Mouse (Mus musculus): ENCODE results near the gene Ccdc9. TPM values are rescaled to one million over a fixed set of nuclear protein-coding genes. Genes with fewer than 3 reads are reported as not detected.
A peak's percentile ranks its signal among the peaks of the same experiment; 100 is the strongest.

Gene Ccdc9
- polyA plus RNA-seq, 1 experiment from 2014 or later: 22.7 TPM

- Histone ChIP-seq H3K27ac (ENCODE audit: low read depth) (no peak overlapping the region), H3K9me3 (ENCODE audit: low read depth, low read length) (no peaks in the 10 kb centered on the region), H3K36me3 (ENCODE audit: insufficient read depth) (no peaks in the 10 kb centered on the region), H3K4me1 (ENCODE audit: insufficient read depth) (no peaks in the 10 kb centered on the region), H3K4me3 (ENCODE audit: low read depth, low read length) (no peak overlapping the region), H3K4me2 (no peak overlapping the region), H3K27me3 (ENCODE audit: insufficient read depth, low read length) (no peaks in the 10 kb centered on the region), H3K9ac (no peak overlapping the region)
- TF ChIP-seq CTCF (IDR thresholded peaks at IDR 0.05; ENCODE audit: low read depth): no peak
- no peak for ATAC-seq (ENCODE audit: insufficient read depth)
- WGBS: 65% methylated on average over 7 of the region's 7 CpGs
- no peak for DNase-seq
Measured at GRCm38 (mm10) chr7:16240281-16240977, 46.2 kb downstream of the Ccdc9 start.

GRCm38 (mm10) chr7:16239554-16239997 lies 47.0 kb downstream of the Ccdc9 start:
- Histone ChIP-seq H3K36me3 (ENCODE audit: insufficient read depth) (no peaks in the 10 kb centered on the region), H3K9me3 (ENCODE audit: low read depth, low read length) (no peaks in the 10 kb centered on the region), H3K9ac (no peak overlapping the region), H3K4me2 (no peak overlapping the region), H3K27ac (ENCODE audit: low read depth) (no peak overlapping the region), H3K4me1 (ENCODE audit: insufficient read depth) (no peaks in the 10 kb centered on the region), H3K4me3 (ENCODE audit: low read depth, low read length) (no peak overlapping the region), H3K27me3 (ENCODE audit: insufficient read depth, low read length) (no peaks in the 10 kb centered on the region)
- ATAC-seq (ENCODE audit: insufficient read depth) (no peak), DNase-seq (no peak)
- 61% methylated on average over 9 of the region's 9 CpGs for WGBS
- no peak for TF ChIP-seq CTCF (IDR thresholded peaks at IDR 0.05; ENCODE audit: low read depth)

GRCm38 (mm10) chr7:16229869-16230268 lies 56.7 kb downstream of the Ccdc9 start:
- Histone ChIP-seq H3K9ac (no peak overlapping the region), H3K4me2 (no peak overlapping the region), H3K36me3 (ENCODE audit: insufficient read depth) (no peaks in the 10 kb centered on the region), H3K4me3 (ENCODE audit: low read depth, low read length) (no peak overlapping the region), H3K4me1 (ENCODE audit: insufficient read depth) (no peaks in the 10 kb centered on the region), H3K27me3 (ENCODE audit: insufficient read depth, low read length) (no peaks in the 10 kb centered on the region), H3K27ac (ENCODE audit: low read depth) (no peak overlapping the region), H3K9me3 (ENCODE audit: low read depth, low read length) (no peaks in the 10 kb centered on the region)
- no peak for ATAC-seq (ENCODE audit: insufficient read depth)
- TF ChIP-seq CTCF (IDR thresholded peaks at IDR 0.05; ENCODE audit: low read depth): no peak
- WGBS: 26% methylated on average over 5 of the region's 5 CpGs
- peak; percentile 45 for DNase-seq

Other genes with a start within 250 kb of the Ccdc9 start
- gene Bicra, start 238.9 kb downstream of the Ccdc9 start, polyA plus RNA-seq (2014; fragmentation: Nextera tagmentation; extraction: Ambion mirVana): 8.7 and 9.6 TPM in 2 replicates
- 0.16 TPM in 1 of 2 replicates, not detected in the other for gene Zfp541, start 225.0 kb downstream of the Ccdc9 start, polyA plus RNA-seq (2014; fragmentation: Nextera tagmentation; extraction: Ambion mirVana)
- gene Napa, start 188.3 kb downstream of the Ccdc9 start, polyA plus RNA-seq (2014; fragmentation: Nextera tagmentation; extraction: Ambion mirVana): 168 and 176 TPM in 2 replicates
- 26.6 and 26.7 TPM in 2 replicates for gene Kptn, start 166.9 kb downstream of the Ccdc9 start, polyA plus RNA-seq (2014; fragmentation: Nextera tagmentation; extraction: Ambion mirVana)
- 0.12 and 0.17 TPM in 2 replicates for gene Slc8a2, start 157.0 kb downstream of the Ccdc9 start, polyA plus RNA-seq (2014; fragmentation: Nextera tagmentation; extraction: Ambion mirVana)
- gene Meis3, start 111.7 kb downstream of the Ccdc9 start, polyA plus RNA-seq (2014; fragmentation: Nextera tagmentation; extraction: Ambion mirVana): 21.0 and 24.9 TPM in 2 replicates
- 11.2 and 13.8 TPM in 2 replicates for gene Dhx34, start 64.8 kb downstream of the Ccdc9 start, polyA plus RNA-seq (2014; fragmentation: Nextera tagmentation; extraction: Ambion mirVana)
- gene C5ar2, start 42.6 kb downstream of the Ccdc9 start, polyA plus RNA-seq (2014; fragmentation: Nextera tagmentation; extraction: Ambion mirVana): 0.05 and 0.18 TPM in 2 replicates
- gene C5ar1, start 27.3 kb downstream of the Ccdc9 start, polyA plus RNA-seq (2014; fragmentation: Nextera tagmentation; extraction: Ambion mirVana): 1.7 and 2.0 TPM in 2 replicates
- gene Inafm1, start 13.2 kb downstream of the Ccdc9 start, polyA plus RNA-seq (2014; fragmentation: Nextera tagmentation; extraction: Ambion mirVana): 14.3 and 14.5 TPM in 2 replicates
- gene Bbc3, start 21.6 kb upstream of the Ccdc9 start, polyA plus RNA-seq (2014; fragmentation: Nextera tagmentation; extraction: Ambion mirVana): 4.9 and 6.4 TPM in 2 replicates
- 356 and 365 TPM in 2 replicates for gene Sae1, start 101.0 kb upstream of the Ccdc9 start, polyA plus RNA-seq (2014; fragmentation: Nextera tagmentation; extraction: Ambion mirVana)
- 18.7 and 19.0 TPM in 2 replicates for gene Zc3h4, start 114.1 kb upstream of the Ccdc9 start, polyA plus RNA-seq (2014; fragmentation: Nextera tagmentation; extraction: Ambion mirVana)
- 40.4 and 46.1 TPM in 2 replicates for gene Tmem160, start 166.0 kb upstream of the Ccdc9 start, polyA plus RNA-seq (2014; fragmentation: Nextera tagmentation; extraction: Ambion mirVana)
- 0.07 TPM in 1 of 2 replicates, not detected in the other for gene Npas1, start 190.9 kb upstream of the Ccdc9 start, polyA plus RNA-seq (2014; fragmentation: Nextera tagmentation; extraction: Ambion mirVana)